Mouse (Mus musculus) CD4-positive helper T cell, adult 2 months (primary cell): ENCODE results near the gene Slc9a3r1.
A peak's percentile ranks its signal among the peaks of the same experiment; 100 is the strongest.

Experiments used
- DNase-seq: peaks from one replicate; pipeline ENCODE4 v3.0.0-alpha.2; 2012; ENCODE audit warnings: low read depth, missing footprints, low spot score

Gene Slc9a3r1

DNA sequence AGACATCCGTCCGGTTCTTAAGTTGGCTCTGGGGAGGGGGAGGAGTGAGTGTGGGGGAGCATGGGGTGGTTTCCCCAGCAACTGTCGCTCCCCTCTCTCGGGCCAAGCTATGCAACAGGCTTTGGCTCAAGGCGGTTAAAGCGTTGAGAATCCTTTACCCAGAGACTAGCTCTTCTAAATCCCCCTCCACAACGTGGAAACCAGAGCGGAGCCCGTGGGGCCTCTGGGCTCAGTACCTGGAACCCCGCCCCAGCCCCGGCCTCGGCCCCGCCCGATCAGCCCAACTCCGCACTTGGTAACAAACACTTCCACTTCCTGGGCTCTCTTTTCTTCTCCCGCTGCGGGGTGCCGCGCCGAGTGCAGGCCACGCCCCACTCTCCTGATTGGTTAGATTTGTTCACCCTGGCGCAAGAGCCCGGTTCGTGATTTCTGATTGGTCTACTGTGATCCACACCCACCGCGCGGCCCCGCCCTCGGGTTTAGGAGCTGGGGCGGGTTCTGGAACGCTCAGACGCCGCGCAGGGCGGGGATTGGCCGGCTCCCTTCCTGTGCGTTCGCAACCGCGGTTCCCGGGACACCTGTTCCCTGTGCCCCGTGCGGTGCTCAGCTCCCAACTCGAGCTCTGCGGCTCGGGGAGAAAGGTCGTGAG, at the start of gene Slc9a3r1:
Gene Slc9a3r1, plus strand, starts transcription at position 510 of the 649 bp plus-strand sequence.
- peak; percentile 99 for DNase-seq

DNA sequence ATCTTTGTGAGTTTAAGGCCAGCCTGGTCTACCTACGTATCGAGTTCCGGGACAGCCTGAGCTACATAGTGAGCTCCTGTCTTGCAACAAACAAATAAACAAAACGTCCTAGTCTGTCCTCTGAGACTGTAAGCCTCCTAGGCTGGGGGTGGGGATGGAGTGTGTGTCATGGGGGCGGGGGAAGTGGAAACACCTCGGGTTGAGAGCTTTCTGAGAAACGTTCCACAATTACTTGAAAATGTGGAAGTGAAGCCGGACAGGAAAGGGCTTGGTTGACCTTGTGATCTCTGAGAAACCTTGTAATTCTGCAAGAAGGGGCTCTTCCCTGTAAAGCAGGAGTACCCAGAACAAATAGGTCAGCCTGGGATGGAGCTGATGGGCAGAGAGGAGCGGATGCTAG, 43.7 kb upstream of the Slc9a3r1 start:
- no peak for DNase-seq

DNA sequence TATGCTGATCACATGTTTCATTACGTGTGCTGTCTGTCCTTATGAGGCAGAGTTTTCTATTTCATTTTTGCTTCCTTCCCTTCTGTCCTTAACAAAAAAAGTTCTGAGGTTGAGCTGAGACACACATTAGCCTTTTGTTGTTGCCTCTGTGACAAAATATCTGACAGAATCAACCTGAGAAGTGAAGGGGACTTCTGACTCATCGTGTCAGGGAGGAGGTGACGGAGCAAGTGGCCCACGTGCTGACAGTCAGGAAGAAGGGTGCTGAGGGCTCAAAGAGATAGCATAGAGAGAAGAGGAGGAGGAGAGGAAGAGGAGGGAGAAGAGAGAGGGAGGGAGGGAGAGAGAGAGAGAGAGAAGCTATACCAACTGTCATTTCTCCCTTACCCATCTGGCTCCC, 34.7 kb upstream of the Slc9a3r1 start:
- DNase-seq: peak; percentile 56

DNA sequence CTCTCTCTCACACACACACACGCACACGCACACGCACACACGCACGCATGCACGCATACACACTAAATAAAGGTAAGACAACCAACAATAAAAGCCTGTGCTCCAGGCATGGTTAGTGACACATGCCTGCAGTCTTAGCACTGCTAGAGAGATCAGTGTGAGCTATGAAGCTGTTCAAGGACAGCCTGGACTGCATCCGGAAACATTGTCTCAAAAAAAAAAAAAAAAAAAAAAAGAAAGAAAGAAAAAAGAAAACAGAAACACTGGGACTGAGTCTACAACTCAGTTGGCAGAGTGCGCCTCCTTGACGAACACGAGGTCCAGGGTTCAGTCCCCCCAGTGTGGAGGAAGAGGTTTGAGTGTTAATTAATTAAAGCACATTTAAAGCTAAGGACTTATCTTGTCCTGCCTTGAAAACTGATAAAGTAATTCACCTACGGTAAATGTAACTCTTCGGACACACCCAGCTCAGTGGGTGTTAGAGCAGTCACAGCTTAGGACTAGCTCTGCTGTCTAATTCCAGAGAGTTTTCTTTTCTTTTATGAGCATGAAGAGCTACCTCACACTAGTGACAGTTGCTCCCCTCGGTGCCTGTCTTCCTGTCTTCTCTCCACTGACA, 33.5 kb upstream of the Slc9a3r1 start:
- no peak for DNase-seq

DNA sequence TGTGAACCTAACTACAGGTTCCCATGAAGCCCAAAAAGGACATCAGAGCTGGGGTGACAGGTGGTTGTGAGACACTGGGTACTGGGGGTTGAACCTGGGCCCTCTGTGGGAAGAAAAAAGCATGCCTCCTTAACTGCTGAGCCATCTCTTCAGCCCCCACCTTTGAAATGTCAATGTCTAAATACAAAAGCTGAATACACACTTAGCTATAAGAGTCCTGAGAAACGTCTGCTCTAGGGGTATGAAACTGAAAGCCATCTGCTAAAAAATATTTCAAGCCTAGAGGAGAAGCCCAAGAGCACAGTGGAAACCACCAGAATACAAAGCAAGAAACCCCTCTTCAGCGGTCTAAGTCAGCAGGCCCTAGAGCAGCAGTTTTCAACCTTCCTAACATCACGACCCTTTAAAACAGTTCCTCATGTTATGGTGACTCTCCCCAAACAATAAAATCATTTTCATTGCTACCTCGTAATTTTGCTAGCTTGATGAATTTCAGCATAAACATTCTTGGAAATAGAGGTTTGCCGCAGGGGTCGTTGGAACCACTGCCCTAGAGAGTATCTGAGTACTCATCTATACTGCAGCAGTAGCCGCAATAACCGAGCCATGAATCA, 31.3 kb upstream of the Slc9a3r1 start:
- no peak for DNase-seq

DNA sequence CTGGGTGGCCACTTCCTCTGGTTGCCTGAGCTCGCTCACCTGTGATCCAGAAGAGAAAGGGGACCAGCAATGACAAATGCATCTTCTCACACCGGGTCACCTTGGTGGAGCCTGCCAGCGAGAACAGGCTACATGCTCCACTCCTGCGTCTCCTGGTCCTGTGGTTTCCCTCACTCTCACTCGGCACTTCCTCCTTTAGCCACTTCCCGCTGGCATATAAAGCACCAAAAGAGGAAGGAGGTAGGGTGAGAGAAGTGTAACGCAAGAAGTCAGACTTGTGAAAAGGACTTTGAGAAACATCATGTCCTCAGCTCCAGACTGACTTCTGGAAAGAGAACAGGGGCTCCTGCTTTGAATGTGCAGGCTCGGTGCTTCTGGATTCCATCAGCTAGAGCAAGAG, 29.3 kb upstream of the Slc9a3r1 start, which contains the start of gene Cd300lf:
Gene Cd300lf, minus strand, starts transcription at position 193 of the 400 bp plus-strand sequence.
- no peak for DNase-seq

DNA sequence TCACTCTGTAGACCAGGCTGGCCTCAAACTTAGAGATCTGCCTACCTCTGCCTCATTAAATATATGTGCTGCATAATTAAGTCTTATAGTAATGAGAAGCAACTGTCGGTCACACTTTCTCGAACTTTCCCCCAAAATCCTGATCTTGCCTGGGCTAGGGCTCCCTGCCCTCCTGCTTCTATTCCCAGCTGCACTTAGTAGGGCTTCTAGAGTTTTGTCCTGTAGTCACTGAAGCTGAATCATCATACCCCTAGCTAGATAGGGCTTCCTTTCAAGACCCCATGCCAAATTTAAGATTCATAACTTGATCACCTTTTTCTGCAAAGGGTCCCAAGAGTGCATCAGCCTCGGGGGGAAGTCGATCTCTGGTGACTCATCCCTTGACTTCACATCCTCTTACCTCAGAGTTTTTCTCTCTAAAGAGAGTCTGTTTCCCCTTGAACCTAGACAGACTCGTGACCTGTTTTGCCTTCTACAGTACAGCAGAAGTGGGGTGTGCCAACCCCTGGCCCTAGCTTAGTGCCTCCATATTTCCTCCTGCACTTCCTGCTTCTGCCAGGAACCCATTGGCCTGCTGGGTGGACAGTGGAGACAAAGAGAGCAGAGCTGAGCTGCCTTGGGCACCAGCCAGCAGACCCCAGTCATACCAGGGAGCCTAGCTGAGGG, 24.4 kb upstream of the Slc9a3r1 start:
- DNase-seq: no peak

DNA sequence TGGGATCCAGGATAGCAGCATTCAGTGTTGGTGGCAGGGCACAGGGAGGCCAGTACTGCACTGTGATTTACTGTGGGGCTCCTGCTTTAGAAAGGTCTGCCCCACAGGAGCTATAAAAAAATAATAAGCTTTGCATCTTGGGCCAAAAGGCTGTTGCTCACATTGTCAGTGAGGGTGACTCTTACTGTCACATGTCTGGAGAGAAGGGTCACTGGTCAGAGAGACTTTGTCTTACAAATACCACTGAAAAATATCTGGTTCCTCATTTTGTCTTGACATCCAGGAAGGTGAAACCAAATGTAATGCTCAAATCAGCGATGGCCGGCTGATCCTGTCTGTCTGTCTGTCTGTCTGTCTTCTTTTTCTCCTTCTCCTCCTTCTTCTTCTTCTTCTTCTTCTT, 21.2 kb upstream of the Slc9a3r1 start:
- no peak for DNase-seq

DNA sequence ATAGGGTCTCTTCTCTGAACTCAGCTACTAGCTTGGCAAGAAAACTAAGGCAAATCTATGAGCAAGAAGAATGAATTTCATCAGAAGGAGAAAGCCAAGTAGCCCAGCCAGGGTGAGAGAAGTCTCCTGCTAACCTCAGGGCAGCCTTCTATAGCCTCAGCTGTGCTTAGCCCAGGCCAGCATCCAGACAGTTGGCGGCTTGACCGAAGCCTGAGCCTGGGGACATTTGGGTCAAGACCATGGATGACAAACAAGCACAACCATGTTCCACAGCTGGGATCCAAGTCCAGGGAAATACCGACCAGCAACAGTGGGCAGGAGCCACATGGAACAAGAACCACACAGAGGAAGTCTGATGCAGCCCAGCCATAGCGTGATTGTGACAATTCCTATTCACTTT, 15.3 kb upstream of the Slc9a3r1 start:
- no peak for DNase-seq

DNA sequence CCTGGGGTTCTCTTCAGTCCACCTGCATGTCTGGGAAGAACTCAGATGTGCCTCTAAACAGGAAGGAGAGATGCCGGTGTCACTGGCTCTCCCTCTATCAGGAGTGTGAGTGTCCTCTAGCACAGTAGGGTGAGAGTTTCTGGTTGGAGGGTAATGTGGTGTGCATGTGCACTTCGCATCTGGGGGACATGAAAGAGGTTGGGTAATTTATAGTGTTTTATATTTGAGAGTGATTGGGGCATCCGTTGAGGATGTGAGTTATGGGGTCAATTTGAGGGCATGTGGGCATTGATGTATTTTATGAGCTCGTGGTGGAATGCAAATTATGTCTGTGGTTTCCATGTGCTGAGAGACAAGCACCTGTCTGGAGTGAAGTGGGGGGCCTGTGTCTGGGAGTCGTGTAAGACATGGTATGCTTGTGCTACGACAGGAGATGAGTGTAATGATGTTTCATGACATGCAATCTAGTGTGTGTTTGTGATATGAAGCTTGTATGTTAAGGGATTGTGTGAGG, 12.3 kb upstream of the Slc9a3r1 start:
- DNase-seq: no peak

DNA sequence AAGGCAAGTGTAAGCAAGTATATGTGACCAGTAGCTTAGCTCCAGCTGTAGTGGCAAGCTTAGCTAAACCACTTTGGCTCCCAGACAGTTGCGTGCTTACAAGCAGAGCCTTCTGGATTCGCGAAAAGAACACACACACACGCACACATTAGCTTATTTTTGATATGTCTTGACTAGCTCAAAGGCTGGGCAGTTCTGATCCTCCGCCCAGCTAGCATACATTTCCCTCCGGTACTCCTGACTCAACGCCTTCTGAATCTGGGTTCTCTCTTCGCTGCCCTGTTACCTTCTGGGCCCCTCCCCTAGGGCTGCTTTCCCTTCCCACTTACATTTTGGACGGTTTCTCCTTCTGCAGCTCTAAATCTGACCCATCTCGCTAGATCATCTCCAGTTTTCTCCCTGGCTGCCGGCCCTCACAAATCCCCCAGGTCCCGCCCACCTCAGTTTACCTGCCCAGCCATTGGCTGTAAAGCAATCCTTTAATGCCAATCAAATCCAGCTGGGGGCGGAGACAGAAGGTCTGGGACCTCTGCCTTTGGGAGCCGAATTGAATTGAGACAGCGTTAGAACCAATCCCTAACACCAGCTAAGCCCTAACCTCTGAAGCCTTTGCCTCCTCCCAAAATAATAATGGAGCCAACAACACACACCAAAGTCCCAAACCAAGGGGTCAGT, 11.2 kb upstream of the Slc9a3r1 start:
- DNase-seq: no peak

DNA sequence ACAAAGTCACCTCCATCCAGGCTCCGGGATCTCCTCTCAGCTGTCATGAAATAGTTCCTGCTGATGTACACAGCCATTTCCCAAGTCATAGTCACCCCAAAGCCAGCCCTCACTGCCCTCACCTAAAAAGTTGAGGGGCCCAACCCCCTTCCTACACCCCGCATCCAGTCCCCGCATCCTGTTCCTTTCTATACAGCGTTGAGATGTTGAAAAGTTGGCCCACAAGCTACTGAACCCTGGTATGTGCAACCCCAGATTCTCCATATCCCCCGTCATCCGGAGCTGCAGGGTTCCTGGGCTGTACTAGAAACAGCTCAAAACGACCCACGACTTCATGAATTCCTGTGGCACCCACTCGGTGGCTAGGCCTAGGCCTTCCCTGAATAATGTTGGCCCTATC, 10.1 kb upstream of the Slc9a3r1 start:
- no peak for DNase-seq

DNA sequence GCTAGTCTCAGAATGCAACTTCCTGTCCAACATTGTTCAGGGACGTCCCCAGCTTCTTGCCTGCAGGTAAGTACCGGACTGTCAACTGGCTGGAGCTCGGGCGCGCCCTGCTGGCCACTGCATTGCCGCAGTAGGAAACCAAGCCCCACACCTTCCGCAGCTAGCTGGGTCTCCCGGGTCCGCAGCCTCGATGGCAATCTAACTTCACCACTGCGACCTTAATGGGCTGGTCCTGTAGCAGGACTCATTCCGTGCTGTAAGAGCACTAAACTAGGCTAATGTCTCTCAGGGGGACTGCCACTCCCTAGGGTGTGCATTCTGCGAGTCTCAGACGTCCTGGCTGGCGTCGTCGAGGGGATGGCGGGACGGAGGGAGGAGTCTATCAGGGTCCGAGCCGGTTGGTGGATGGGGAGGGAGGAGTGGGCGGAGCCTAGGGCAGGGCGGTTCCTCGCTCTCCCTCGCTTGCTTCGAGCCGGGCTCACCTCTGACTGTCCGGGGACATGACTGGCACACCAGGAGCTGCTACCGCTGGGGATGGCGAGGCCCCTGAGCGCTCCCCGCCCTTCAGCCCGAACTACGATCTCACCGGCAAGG, 9.3 kb upstream of the Slc9a3r1 start:
- DNase-seq: peak; percentile 95

DNA sequence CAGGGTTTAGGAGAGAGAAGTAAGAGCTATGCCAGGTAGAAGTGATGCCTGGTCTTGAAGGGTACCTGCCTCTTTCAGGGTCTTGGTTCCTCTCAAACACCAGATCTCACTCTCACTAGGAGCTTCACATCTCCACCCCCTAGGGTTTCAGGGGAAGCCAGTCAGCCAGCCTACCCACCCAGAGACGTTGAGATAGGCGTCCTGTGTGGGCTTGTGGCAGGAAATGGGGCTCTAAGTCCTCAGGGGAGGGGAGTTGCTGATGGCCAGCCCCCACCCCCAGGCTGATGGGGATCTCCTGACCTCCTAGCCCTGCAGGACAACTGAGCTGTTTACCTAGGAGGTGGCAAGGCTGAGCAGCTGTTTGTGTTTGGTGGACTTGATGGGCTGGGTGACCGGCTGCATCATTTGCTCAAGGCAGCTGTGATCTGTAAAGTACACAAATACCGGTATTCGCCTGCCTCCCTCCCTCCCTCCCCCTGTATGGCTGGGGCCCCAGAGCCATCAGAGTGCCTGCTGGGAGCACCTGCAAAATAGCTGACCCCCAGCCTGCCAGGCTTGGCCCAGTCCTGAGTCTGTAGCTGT, 8.0 kb upstream of the Slc9a3r1 start:
- DNase-seq: peak; percentile 69

DNA sequence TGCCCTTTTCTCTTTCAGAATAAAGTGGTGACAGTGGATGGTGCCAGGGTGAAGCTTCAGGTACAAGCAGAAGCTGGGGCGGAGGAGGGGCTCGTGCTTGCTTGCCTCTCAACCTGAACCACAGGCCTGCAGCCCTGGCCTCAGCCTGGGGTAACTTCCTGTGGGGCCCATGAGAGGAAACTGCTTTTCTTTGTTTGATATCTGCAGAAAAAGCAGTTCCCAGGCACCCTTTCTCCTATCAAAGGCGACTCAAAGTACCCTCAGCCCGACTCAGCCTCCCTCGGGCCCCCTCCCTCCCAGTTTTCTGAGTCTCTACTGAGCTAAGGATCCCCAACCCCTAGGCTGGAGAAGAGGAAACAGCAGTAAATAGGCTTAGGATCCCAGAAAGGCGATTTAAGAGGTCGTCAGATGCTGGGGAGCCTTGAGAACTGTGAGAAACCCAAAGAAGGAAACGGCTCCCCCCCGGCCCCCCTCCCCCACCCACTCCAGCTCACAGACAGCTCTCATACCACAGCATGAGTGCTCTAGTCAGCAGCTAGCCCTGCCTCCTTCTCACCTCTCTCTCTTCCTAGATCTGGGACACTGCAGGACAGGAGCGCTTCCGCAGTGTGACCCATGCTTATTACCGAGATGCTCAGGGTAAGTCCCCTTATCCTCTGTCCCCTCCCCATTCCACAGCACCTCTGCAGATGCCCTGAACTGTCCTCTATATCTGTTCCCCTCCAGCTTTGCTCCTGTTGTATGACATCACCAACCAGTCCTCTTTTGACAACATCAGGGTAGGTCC, 5.0 kb upstream of the Slc9a3r1 start:
- DNase-seq: peak; percentile 88

DNA sequence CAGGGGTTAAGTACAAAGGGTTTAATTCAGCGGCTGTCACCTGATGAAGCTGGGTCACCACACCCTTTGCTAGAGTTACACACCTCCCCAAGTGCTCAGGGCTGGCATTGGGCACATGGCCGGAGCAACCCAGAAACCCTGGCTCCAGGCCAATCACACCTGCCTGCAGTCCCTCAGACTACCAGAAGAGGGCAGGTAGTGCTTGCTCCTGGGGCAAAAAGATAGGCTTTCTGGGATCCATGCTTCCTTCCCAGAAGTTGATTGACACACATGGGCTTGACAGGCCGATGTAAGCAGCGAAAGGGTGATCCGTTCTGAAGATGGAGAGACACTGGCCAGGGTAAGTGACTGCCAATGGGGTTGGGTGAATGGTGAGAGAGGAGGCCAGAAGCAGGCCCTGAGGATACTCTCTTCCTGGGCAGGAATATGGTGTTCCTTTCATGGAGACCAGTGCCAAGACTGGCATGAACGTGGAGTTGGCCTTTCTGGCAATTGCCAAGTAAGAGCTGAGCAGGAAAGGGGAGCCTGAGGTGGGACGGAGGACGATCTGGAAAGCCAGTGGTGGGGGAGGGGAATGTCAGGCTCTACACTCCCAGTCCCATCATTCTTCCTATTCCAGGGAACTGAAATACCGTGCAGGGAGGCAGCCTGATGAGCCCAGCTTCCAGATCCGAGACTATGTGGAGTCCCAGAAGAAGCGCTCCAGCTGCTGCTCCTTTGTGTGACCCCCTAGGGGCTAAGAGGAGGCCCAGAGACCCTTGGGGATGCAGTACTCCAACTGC, 2.9 kb upstream of the Slc9a3r1 start:
- peak; percentile 76 for DNase-seq

DNA sequence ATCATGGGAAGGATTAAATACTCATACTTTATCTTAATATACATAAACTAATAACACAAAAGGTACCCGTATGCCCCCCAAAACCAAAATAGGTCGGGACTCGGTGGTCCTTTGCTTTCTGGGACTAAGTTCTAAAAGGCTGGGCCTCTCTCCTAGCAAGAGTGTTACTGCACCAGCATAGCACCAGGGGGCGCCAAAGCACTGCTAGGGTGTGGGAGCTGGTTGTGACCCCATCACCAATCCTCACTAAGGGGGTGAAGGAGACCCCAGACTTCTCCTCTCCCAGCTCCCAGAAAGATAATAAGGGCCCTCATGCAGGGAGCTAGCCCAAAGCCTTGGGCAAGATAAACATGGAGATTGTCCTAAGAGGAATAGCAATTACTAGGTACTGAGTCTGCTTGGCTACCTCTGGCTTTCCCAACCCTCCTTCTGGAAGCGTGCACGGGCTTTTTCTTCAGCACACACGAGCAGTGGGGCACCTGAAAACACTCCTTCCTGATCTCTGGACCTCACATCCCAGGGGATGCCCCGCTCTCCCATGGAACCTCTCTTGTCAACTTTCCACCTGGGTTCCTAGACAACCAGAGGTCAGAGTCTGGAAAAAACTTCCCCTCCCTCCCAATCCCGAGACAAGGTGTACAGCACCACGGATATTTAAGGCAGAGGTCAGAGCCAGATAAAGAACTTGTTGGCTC, 2.1 kb upstream of the Slc9a3r1 start:
- peak; percentile 75 for DNase-seq

DNA sequence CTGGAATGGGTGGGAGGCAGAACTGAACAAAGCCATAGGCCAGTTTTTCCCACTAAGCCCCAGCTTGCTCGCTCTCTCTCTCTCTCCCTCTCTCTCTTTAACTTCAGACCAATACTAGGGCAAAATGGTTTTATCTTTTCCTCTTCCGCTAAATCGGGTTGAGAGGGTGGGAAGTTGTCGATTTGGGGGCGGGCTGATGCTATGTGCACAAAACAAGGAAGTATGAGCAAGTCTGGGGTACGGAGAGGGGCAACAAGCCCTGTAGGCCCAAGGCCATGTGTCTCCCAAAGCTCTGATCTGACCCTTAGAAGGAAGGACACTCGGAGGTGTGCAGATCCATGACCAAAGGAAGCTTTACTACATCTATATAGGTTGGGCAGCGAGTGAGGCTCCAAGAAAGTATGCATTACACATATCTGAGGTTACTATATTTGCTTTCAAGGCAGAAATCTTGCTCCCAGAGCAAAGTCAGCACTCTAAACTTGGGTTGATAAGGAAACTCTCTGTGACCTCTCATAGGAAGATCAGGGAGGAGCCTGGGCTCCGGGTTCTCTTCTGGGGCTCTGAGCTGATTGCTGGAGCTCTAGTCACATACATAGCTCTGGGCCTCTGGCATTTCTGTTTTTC, 1.4 kb upstream of the Slc9a3r1 start:
- DNase-seq: peak; percentile 72
